Mouse (Mus musculus) C2C12 (cell line): ENCODE results near the gene Xpnpep2. TPM values are rescaled to one million over a fixed set of nuclear protein-coding genes. Genes with fewer than 3 reads are reported as not detected.
A peak's percentile ranks its signal among the peaks of the same experiment; 100 is the strongest.

ENCODE experiments used
- H3K27me3 ChIP-seq: one replicate; pipeline ENCODE4 v1.6.1; 2011; ENCODE audit not compliant: control insufficient read depth, insufficient read depth, insufficient read length
- H3K36me3 ChIP-seq: one replicate; pipeline ENCODE4 v1.6.1; 2011; ENCODE audit not compliant: control insufficient read depth, insufficient read depth
- H3K4me3 ChIP-seq: one replicate; pipeline ENCODE4 v1.5.1; 2011; ENCODE audit warnings: mild to moderate bottlenecking, control low read depth; ENCODE audit not compliant: poor library complexity, insufficient read depth, severe bottlenecking
- H3K79me2 ChIP-seq: one replicate; pipeline ENCODE4 v1.6.1; 2011; ENCODE audit not compliant: control insufficient read depth, insufficient read depth
- H3K79me3 ChIP-seq: one replicate; pipeline ENCODE4 v1.6.1; 2011; ENCODE audit warnings: low read depth, control low read depth
- H3ac ChIP-seq: one replicate; pipeline ENCODE3; 2011; ENCODE audit warnings: low read depth; ENCODE audit not compliant: control insufficient read depth, insufficient read length
- CEBPB ChIP-seq: IDR thresholded peaks from one replicate; pipeline ENCODE4 v1.6.1; 2011; ENCODE audit warnings: low read depth, mild to moderate bottlenecking, control low read depth, moderate library complexity
- CTCF ChIP-seq: IDR thresholded peaks from one replicate; pipeline ENCODE4 v1.5.1; 2011; ENCODE audit not compliant: control insufficient read depth, insufficient read depth, insufficient read length
- FOSL1 ChIP-seq: IDR thresholded peaks from one replicate; pipeline ENCODE4 v1.8.0; 2011; ENCODE audit warnings: mild to moderate bottlenecking, low read length; ENCODE audit not compliant: poor library complexity, insufficient read depth, severe bottlenecking
- MAX ChIP-seq: IDR thresholded peaks from one replicate; pipeline ENCODE4 v1.6.1; 2011; ENCODE audit warnings: mild to moderate bottlenecking, control low read depth
- MYOD1 ChIP-seq: IDR thresholded peaks from one replicate; pipeline ENCODE4 v1.6.1; 2011; ENCODE audit warnings: low read depth; ENCODE audit not compliant: control insufficient read depth, insufficient read length
- MYOG ChIP-seq: IDR thresholded peaks from one replicate; pipeline ENCODE4 v1.6.1; 2011; ENCODE audit not compliant: control insufficient read depth, insufficient read length; ENCODE audit errors: extremely low read depth
- USF1 ChIP-seq: IDR thresholded peaks from one replicate; pipeline ENCODE4 v1.6.1; 2011; ENCODE audit warnings: low read depth, mild to moderate bottlenecking, control low read depth, moderate library complexity
- polyA plus RNA-seq: library from polyadenylated mRNA; unstranded; fragments of >200 nt; fragmentation: generic; extraction: Trizol; gene quantifications from one replicate; pipeline ENCODE4 v1.2.1, GENCODE M21; 2012; ENCODE audit warnings: missing spikeins

The Xpnpep2 gene
- polyA plus RNA-seq, 1 experiment, result 0.11 TPM

DNA sequence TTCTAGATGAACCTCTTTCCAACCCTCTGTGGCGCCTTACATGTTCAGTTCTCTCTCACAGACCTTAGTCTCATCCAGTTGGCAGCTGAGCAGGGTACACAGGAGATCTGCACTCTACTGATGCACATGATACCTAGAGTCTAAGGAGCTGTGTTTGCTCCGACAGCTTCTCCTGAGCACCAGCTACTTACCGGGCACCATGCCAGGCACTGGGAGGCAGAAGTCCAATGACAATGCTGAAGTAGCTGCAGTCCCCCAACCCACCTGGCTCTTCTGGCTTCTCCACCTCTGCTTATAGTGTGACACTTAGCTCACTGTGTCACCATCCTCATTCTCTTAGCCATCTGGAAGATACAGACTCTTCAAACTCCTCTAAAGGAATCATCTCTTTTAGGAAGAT is 33.8 kb upstream of the Xpnpep2 start:
- Histone ChIP-seq H3K36me3 (no peaks in the 10 kb centered on the region), H3K79me3 (no peaks in the 10 kb centered on the region), H3K4me3 (no peak overlapping the region), H3K79me2 (no peaks in the 10 kb centered on the region), H3ac (no peak overlapping the region), H3K27me3 (no peaks in the 10 kb centered on the region)
- TF ChIP-seq MYOD1 (no peak), CEBPB (no peak), CTCF (no peak), USF1 (no peak), MYOG (no peak), MAX (no peak), FOSL1 (no peak)

DNA sequence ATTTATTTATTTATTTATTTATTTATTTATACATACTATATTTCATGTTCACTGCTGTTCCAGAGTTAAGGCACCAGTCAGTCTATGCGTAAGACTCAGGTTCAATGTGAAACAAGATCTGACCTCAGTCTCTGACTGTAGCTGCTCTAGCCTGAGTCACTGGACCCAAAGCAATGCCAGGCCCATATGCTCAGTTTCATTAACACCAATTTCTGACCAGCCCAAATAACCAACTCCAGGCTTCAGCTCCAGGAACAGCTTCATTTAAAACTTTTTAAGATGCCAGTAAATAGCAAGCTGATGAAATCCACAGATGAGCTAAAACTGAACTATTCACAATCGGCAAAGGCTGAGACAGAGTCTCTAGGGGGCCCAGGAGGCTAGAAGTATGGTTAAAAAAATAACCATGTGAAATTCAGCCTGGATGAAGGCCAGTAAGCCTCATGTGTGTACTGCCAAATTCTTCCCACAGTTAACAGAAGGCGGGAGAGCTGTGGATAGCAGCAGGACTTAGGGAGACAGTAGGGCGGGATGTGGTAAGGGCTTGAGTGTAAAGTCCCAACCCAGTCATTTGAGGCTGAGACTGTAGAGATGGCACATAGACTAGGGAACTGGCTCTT is 31.6 kb upstream of the Xpnpep2 start:
- TF ChIP-seq USF1, result no peak
- peak; percentile 24 for TF ChIP-seq MAX
- Histone ChIP-seq H3K27me3 (no peaks in the 10 kb centered on the region), H3K4me3 (no peak overlapping the region), H3K36me3 (no peaks in the 10 kb centered on the region), H3ac (no peak overlapping the region), H3K79me3 (no peaks in the 10 kb centered on the region), H3K79me2 (no peaks in the 10 kb centered on the region)

DNA sequence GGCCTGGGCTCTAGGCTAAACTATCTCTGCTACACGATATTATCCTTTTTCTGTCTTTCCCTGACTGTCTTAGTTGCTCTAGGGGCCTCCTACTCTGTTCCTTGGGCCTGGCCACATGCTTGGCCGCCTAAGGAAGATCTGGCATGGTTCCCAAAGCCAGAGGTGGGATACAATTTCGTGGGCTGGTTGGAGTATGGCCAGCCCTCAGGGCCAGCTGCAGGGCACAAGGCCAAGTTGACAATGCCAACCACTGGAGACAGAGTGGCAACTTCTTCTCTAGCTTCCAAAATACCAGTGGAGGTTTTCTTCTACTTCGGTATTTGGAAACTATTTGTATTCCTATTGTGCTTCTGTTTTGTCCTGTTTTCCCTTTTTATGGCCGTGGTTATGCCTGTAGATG is 26.2 kb upstream of the Xpnpep2 start:
- TF ChIP-seq MYOD1, result peak; percentile 85
- no peak for TF ChIP-seq MYOG
- no peak for TF ChIP-seq CEBPB
- TF ChIP-seq USF1, result no peak
- Histone ChIP-seq H3K4me3 (no peak overlapping the region), H3K79me2 (no peaks in the 10 kb centered on the region), H3K27me3 (no peaks in the 10 kb centered on the region), H3K79me3 (no peaks in the 10 kb centered on the region), H3ac (no peak overlapping the region), H3K36me3 (no peaks in the 10 kb centered on the region)

DNA sequence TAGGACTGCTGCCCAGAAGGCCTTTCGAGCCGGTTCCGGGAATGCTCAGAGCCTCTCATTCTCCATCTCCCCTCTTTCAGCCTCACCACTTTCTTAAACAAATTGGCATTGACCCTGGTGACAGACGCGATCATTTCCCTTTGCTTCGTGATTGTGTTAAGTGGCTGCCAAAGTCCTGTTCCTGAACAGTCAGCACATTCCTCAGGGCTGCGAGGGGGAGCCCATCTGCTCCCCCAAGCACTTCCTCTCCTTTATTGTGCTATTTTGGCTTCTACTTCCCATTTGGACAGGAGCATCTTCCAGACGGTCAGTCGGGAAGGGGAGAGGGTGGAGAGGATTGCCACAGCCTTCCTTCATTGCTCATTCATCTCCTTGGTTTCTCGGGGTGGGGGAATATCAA is 16.4 kb upstream of the Xpnpep2 start:
- no peaks in the 10 kb centered on the region for H3K27me3 ChIP-seq
- H3ac ChIP-seq, result no peak overlapping the region
- no peaks in the 10 kb centered on the region for H3K79me2 ChIP-seq
- no peak for TF ChIP-seq FOSL1
- no peak for TF ChIP-seq MYOD1
- TF ChIP-seq CEBPB, result no peak
- no peak for TF ChIP-seq CTCF
- no peak for TF ChIP-seq USF1
- no peak for TF ChIP-seq MAX
- no peak for TF ChIP-seq MYOG
- H3K4me3 ChIP-seq, result no peak overlapping the region
- H3K36me3 ChIP-seq, result no peaks in the 10 kb centered on the region
- H3K79me3 ChIP-seq, result no peaks in the 10 kb centered on the region

DNA sequence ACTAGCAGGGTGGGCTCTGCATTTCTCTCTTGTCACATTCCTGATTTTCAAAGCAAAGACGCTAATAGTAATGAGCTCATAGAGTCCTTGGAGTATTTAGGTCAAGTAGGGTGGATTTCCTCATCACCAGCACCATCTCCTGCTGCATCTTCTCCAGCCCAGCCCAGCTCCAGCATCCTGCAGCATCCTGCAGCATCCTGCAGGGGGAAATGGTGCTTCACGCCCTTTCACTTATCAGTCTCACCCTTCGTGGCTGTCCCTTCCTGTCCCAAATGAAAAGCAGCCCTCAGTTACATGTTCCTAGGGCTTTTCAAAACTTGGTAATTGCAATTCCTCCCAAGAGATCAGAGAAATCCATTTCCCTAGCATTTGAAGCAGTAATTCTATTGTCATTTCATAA is 15.0 kb upstream of the Xpnpep2 start:
- Histone ChIP-seq H3ac (no peak overlapping the region), H3K79me2 (no peaks in the 10 kb centered on the region), H3K79me3 (no peaks in the 10 kb centered on the region), H3K36me3 (no peaks in the 10 kb centered on the region), H3K4me3 (no peak overlapping the region), H3K27me3 (no peaks in the 10 kb centered on the region)
- TF ChIP-seq MYOG (no peak), FOSL1 (no peak), USF1 (no peak), CEBPB (no peak), MYOD1 (no peak), MAX (no peak), CTCF (no peak)

DNA sequence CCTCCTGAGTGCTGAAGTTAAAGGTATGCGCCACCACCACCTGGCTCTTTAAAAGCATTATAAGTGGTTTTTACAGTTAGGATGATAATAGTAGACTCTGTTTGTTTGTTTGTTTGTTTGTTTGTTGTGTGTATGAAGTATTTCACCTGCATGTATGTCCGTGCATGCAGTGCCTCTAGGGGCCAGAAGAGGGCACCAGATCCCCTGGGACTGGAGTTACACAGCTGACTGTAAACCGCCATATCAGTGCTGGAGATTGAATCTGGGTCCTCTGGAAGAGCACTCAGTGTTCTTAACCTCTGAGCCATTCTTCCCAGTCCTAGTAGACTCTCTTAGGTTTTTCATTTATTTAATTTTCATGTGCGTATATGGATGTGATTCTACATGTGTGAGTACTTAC is 13.9 kb upstream of the Xpnpep2 start:
- Histone ChIP-seq H3K36me3 (no peaks in the 10 kb centered on the region), H3ac (no peak overlapping the region), H3K27me3 (no peaks in the 10 kb centered on the region), H3K4me3 (no peak overlapping the region), H3K79me3 (no peaks in the 10 kb centered on the region), H3K79me2 (no peaks in the 10 kb centered on the region)
- TF ChIP-seq CEBPB (no peak), MYOG (no peak), USF1 (no peak), MAX (no peak), MYOD1 (no peak), FOSL1 (no peak), CTCF (no peak)

DNA sequence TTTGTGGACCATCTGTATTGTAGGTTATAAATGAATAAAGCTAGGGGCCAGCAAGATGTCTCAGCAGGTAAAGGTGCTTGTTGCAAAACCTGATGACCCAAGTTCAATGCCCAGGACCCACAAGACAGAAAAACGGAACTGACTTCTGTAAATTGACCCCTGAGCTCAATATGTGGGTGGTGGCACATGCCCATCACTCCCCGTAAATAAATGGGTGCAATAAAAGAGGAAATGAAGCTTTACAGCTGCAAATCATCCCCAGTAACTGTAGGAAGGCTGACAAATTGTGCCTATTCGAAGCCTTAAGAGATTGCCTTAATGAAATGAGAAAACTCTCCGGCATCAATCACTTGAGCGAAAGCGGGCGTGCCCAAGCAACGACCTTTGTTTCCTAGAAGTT is 11.9 kb upstream of the Xpnpep2 start:
- Histone ChIP-seq H3K36me3 (no peaks in the 10 kb centered on the region), H3K4me3 (no peak overlapping the region), H3K27me3 (no peaks in the 10 kb centered on the region), H3ac (no peak overlapping the region), H3K79me3 (no peaks in the 10 kb centered on the region), H3K79me2 (no peaks in the 10 kb centered on the region)
- TF ChIP-seq USF1 (no peak), CEBPB (no peak), CTCF (no peak), MYOD1 (no peak), MAX (no peak), FOSL1 (no peak), MYOG (no peak)
